Mouse (Mus musculus) retina, embryonic 14.5 days (tissue): ENCODE results near the gene Cep131.
A peak's percentile ranks its signal among the peaks of the same experiment; 100 is the strongest.

Experiments
- DNase-seq: peaks from one replicate; pipeline ENCODE4 v3.0.0-alpha.2; 2015; ENCODE audit warnings: low spot score

Cep131 gene

DNA sequence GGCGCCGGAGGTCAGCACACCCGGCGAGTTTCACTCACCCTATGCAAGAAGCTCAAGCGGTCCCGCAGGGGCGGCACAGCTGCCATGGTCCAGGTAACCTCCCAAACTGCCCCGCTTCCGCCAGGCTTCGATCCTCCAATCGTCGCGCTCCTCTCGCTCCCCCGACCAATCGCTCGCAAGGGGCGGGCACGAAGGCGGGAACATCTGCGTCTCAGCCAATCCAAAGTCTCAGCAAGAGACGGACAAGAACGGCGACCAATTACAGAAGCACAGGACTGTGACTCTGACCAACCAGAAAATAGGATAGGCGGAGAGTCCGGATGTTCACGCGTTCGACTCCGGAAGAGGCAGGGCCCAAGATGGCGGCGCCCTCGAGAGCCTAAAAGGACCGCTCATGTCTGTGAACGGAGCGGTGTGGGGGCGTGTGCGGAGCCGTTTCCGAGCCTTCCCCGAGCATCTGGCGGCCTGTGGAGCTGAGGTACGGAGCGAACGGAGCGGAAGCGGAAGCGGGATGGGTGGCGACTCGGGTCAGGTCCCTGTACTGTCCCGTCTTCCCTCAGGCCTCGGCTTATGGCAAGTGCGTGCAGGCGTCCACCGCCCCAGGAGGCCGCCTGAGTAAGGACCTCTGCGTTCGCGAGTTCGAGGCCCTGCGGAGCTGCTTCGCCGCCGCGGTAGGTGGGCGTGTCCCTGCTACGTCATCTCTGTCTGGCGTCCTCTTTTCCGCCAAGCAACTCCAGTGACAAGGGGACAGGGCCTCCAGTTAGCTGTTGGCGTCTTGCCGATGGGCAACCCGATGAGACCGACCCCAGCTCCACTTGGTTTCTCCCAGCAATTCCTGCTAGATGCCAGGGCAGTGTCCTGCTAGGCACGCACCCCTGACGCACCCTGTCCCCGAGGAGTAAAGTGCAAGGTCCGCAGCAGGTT is 12.2 kb upstream of the Cep131 start, which contains the start of the genes Tepsin and Ndufaf8:
TSS of gene Tepsin (minus strand) at position 144 of the 924 bp plus-strand sequence.
TSS of gene Ndufaf8 (plus strand) at position 341 of the 924 bp plus-strand sequence.
- peak; percentile 97 for DNase-seq

- no peak for DNase-seq
These were observed 6.4 kb upstream of the Cep131 start for GRCm38 (mm10) chr11:120092817-120093591.

GRCm38 (mm10) chr11:120090661-120091060 is 4.0 kb upstream of the Cep131 start:
- DNase-seq = no peak

DNA sequence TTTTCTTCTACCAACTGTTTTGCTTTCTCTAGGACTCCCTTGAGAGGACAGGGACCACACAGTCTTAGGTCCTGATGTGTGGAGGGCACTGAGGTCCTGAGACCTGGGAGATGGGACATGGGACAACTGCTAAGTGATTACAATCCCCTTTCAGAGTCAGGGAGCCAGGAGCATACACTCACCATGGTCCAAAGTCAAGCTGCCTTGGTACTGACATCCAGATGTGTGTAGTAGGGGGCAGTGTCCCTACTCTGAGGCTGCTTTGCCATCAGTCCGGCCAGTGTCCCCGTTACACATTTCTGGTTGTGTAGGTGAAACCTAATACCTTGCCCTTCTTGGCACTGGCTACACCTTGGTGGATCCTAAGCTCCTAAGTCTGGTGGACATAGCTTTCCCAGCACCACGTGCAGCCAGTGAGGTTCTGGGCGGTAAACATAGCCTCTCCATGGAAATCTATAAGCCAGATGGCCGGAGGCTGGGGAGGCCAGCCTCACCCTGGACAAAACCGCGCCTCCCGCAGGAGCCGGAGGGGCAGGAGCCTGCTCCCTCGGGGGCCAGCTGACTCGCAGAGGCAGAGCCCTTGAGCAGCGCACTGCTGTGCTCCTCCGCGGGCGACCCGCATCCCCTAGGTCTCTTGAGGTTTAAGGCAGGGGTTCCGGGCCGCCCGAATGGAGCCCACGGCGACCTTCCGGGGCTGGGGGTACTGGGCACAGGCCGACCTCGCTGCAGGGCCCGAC is 568 bp downstream of the Cep131 start:
- DNase-seq = peak; percentile 52

- no peak for DNase-seq
These were observed 6.3 kb downstream of the Cep131 start for GRCm38 (mm10) chr11:120080282-120080681.

GRCm38 (mm10) chr11:120076191-120076590 is 10.4 kb downstream of the Cep131 start:
- no peak for DNase-seq

- DNase-seq = no peak
These were observed 13.5 kb downstream of the Cep131 start for GRCm38 (mm10) chr11:120072986-120073647.

DNA sequence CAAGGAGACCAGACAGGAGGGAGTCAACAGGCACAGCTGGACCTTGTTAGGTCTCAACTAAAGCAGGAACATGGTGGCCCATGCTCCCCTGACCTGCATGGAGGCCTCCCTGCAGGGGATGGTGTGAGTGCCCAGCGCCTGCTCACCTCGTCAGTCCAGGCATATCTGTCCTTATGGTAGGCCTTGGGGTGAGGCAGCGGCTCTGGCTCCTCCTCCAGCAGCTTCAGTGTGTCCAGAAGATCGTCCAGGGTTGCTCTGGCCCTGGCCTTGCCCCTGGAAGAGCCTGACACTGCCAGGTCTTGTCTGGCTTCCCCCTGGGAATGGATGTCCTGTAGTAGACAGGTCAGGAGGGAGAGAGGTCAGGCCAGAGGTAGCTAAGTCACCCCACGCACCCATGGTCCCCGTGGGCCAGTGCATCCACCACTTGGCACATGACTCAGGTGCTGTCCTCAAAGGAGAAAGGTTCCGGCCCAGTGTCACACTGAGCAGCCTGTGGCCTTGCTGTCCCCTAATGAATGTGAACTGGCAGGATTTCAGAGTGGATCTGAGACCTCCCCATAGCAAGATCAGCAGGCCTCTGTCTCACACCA is 14.8 kb downstream of the Cep131 start:
- no peak for DNase-seq

DNA sequence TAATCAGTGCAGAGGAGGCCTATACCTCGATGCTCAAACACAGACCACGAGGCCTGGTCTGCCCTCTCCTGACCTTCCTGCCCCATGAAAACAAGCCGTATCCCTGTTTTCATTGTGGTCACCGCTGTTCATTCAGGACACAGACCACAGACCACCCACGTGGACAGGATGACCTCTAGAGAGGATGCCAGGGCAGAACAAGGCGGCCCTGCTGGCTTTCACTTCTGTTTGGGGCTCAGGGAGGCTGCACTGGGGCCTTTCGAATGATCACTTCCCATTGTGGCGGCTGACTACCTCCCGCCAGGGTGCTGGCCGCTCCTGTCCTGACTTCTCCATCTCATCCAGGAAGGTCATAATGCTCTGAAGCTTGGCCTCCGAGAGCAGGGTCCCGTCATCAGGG is 15.6 kb downstream of the Cep131 start:
- DNase-seq = no peak

DNA sequence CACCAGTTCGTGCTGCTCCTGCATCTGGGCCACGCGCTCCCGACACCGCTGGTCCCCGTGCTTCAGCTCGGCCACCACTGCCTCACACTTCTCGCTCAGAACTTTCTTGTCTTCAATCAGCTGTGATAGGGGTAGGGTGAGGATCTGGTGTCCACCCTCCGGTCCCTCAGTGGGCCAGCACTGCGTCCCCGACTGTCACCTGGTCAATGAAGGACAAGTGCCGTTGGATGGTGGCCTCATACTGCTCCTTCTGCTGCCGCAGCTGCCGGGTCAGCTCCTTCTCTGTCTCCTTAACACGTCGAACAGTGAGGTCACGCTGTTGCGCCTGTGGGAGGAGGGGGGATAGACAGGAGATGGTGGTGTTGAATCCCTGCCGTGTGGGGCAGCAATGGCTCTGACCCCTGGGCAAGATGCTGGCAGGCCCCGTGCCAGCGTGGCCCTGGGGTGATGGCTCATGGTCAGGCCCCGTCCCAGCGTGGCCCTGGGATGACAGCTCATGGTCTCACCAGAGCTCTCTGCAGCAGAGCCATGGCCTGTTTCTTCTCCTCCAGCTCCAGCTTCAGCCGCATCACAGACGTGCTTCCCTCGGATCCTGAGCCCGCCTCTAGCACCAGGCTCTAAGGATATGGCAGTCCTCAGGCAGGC is 16.2 kb downstream of the Cep131 start:
- no peak for DNase-seq

GRCm38 (mm10) chr11:120069261-120069660 is 17.4 kb downstream of the Cep131 start:
- no peak for DNase-seq

DNA sequence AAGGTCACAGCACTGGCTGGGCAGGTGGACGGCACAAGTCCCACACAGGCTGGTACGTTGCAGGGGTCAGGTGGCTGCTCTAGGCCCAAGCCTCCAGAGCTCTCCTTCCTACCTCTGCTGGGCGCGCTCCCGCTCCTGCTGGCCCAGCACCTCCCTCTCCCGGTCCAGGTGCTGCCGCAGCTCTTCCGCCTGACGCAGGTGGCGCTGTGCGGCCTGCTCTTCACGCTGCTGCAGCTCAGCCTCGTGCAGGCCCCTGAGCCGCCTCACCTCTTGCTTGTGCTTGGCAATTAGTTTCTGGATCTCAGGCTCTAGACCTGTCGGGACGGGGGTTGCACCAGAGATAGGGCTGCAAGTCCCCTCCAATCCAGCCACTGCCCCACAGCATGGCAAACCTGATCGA is 18.8 kb downstream of the Cep131 start:
- DNase-seq = no peak

GRCm38 (mm10) chr11:120065291-120065690 is 21.3 kb downstream of the Cep131 start:
- peak; percentile 69 for DNase-seq

GRCm38 (mm10) chr11:120064668-120065040 is 22.0 kb downstream of the Cep131 start:
- DNase-seq = no peak

DNA sequence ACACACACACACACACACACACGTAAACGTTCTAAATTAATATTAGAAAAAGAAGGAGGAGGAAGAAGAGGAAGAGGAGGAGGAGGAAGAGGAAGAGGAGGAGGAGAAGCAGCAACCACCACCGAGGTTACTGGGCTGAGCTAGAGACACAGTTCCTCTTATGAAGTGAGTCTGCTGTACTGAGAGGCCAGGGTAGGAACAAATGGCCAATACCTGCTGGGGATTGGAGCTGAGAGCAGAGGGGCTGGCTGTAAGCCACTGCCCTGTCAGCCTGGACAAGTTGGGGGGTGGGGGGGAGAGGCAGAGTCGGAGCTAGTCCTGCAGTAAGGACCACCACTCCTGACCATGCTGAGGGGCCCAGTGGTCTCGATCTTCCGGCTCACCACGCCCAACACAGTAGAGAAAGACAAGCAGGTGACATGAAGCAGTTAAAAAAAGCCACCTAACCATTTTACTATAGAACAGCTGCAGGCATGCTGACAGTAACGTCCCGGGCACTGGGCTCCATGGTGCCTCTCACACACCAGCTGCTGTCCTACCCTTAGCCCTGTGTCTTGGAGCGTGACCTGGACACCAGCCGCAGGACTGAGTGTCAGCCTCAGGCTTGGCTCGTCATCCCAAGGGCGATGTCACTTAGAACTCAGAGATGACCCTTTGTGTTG is 22.5 kb downstream of the Cep131 start:
- DNase-seq = no peak

GRCm38 (mm10) chr11:120063326-120063725 is 23.3 kb downstream of the Cep131 start:
- no peak for DNase-seq

DNA sequence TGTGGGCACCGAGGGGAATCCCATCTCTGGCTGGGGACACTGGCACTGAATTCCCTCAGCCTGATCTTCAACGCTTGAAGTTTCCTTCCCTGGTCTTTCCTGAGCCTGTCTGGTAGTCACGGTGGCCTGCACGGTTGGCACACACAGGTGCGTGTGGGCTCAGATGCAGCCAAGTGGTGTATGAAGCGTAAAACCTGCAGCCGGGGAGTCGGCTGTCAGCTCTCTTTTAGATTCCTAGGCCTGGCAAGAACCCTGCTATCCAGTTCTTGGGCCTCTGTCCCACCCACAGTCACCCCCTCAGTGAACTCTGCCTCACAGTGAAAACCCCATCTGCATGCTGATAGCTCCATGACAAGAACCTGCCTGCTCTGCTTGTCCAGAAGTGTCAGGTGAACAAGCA is 26.0 kb downstream of the Cep131 start:
- no peak for DNase-seq

- DNase-seq = no peak
These were observed 30.5 kb downstream of the Cep131 start for GRCm38 (mm10) chr11:120055953-120056732.

GRCm38 (mm10) chr11:120053846-120054245 is 32.8 kb downstream of the Cep131 start:
- no peak for DNase-seq
